Mouse (Mus musculus) neural tube, embryonic 13.5 days (tissue): ENCODE data around the gene Gm2a. TPM values are rescaled to one million over a fixed set of nuclear protein-coding genes. Genes with fewer than 3 reads are reported as not detected.

Source experiments
- ATAC-seq: fragments of 200-750 bp; cut with Nextera tagmentation; 2 replicates; pipeline ENCODE4 v1.8.0; 2017; ENCODE audit warnings: low read depth, mild to moderate bottlenecking, moderate TSS enrichment, moderate library complexity
- H3K27ac ChIP-seq: fragments of 300-500 bp; sonication (generic); replicated peaks from 2 replicates; pipeline ENCODE4 v1.5.1; 2015; ENCODE audit warnings: moderate library complexity, mild to moderate bottlenecking, inconsistent platforms
- H3K27me3 ChIP-seq: fragments of 300-500 bp; sonication (generic); 2 replicates; pipeline ENCODE4 v1.6.1; 2015; ENCODE audit warnings: mild to moderate bottlenecking, inconsistent platforms
- H3K36me3 ChIP-seq: fragments of 300-500 bp; sonication (generic); 2 replicates; pipeline ENCODE4 v1.6.1; 2015; ENCODE audit warnings: mild to moderate bottlenecking, inconsistent platforms
- H3K4me1 ChIP-seq: fragments of 300-500 bp; sonication (generic); replicated peaks from 2 replicates; pipeline ENCODE4 v1.6.1; 2015; ENCODE audit warnings: inconsistent platforms
- H3K4me2 ChIP-seq: fragments of 300-500 bp; sonication (generic); 2 replicates; pipeline ENCODE4 v1.6.1; 2015; ENCODE audit warnings: inconsistent platforms, mild to moderate bottlenecking, moderate library complexity
- H3K4me3 ChIP-seq: fragments of 300-500 bp; sonication (generic); 2 replicates; pipeline ENCODE4 v1.5.1; 2015; ENCODE audit warnings: mild to moderate bottlenecking, inconsistent platforms
- H3K9ac ChIP-seq: fragments of 300-500 bp; sonication (generic); 2 replicates; pipeline ENCODE4 v1.6.1; 2015; ENCODE audit warnings: moderate library complexity, mild to moderate bottlenecking, inconsistent platforms
- H3K9me3 ChIP-seq: fragments of 300-500 bp; sonication (generic); 2 replicates; pipeline ENCODE4 v1.6.1; 2016; ENCODE audit warnings: inconsistent platforms
- WGBS: fragments of 180-500 bp; shearing (Covaris S2); methylation state at CpG from one replicate; pipeline ENCODE4 v1.1.7; 2015; 5-methylcytosine and 5-hydroxymethylcytosine counted together
- polyA plus RNA-seq: library from polyadenylated mRNA; unstranded; fragments of >200 nt; fragmentation: Nextera tagmentation; extraction: Ambion mirVana; gene quantifications from 2 replicates; pipeline ENCODE4 v1.2.1, GENCODE M21; 2015

The Gm2a gene
- polyA plus RNA-seq, 1 experiment from 2014 or later, result 20.3 TPM

DNA sequence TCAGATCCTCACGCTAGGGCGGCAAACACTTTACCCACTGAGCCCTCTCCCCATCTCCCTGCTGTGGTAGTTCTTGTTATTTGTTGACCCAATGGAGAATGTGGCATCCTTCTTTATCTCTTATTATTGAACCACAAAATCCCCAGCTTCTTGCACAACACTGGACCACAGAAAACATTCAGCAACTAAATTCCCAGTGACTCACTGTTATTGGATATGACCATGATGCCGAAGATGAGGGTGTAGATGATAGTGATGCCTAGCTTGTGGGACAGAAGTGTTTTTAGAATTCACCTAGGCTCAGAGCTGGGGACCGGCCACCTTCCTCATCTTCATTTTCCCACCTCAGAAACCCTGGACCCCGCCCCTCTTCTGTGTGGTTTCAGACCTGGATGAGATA lies 37.0 kb downstream of the Gm2a start:
- WGBS, result 94% methylated on average over 5 of the region's 5 CpGs
- no peak for ATAC-seq
- no peak overlapping the region for H3K4me3 ChIP-seq
- no peak overlapping the region for H3K4me2 ChIP-seq
- no peaks in the 10 kb centered on the region for H3K36me3 ChIP-seq
- H3K27me3 ChIP-seq, result no peaks in the 10 kb centered on the region
- H3K4me1 ChIP-seq, result no peaks in the 10 kb centered on the region
- H3K27ac ChIP-seq, result no peak overlapping the region
- no peak overlapping the region for H3K9ac ChIP-seq
- H3K9me3 ChIP-seq, result no peaks in the 10 kb centered on the region

- no peak for ATAC-seq
- WGBS, result 75% methylated on average over 15 of the region's 15 CpGs
- no peaks in the 10 kb centered on the region for H3K4me1 ChIP-seq
- no peak overlapping the region for H3K4me3 ChIP-seq
- H3K4me2 ChIP-seq, result no peak overlapping the region
- no peaks in the 10 kb centered on the region for H3K27me3 ChIP-seq
- no peaks in the 10 kb centered on the region for H3K9me3 ChIP-seq
- H3K36me3 ChIP-seq, result no peaks in the 10 kb centered on the region
- H3K9ac ChIP-seq, result no peak overlapping the region
- H3K27ac ChIP-seq, result no peak overlapping the region
Measured at GRCm38 (mm10) chr11:55136770-55137547, 39.0 kb downstream of the Gm2a start.

- H3K27ac ChIP-seq, result no peak overlapping the region
- ATAC-seq, result no peak
- no peaks in the 10 kb centered on the region for H3K9me3 ChIP-seq
- H3K4me2 ChIP-seq, result no peak overlapping the region
- H3K27me3 ChIP-seq, result no peaks in the 10 kb centered on the region
- no peak overlapping the region for H3K4me3 ChIP-seq
- no peaks in the 10 kb centered on the region for H3K4me1 ChIP-seq
- H3K9ac ChIP-seq, result no peak overlapping the region
- no peaks in the 10 kb centered on the region for H3K36me3 ChIP-seq
Measured at GRCm38 (mm10) chr11:55137646-55138045, 39.7 kb downstream of the Gm2a start.

DNA sequence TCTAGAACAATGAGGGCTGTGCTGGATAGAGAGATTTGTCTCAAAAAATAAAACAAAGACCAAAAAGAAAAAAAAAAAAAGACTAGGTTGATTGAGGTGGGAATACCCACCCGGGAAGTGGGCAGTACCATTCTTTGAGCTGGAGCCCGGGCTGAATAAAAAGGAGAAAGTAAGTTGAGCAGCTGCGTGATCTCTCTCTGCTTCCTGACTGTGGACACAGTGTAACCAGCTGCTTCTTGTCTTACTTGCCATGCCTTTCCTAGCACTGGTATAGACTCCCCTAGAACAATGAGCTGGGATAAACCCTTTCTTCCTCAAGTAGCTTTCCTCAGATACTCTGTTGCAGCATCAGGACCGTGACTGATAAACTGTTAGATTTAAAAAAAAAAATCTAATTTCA lies 43.6 kb downstream of the Gm2a start:
- H3K9me3 ChIP-seq, result no peaks in the 10 kb centered on the region
- no peak overlapping the region for H3K4me3 ChIP-seq
- no peaks in the 10 kb centered on the region for H3K27me3 ChIP-seq
- H3K9ac ChIP-seq, result no peak overlapping the region
- no peak overlapping the region for H3K4me2 ChIP-seq
- no peak for ATAC-seq
- no peak overlapping the region for H3K27ac ChIP-seq
- no peaks in the 10 kb centered on the region for H3K36me3 ChIP-seq
- 84% methylated on average over 4 of the region's 4 CpGs for WGBS
- no peaks in the 10 kb centered on the region for H3K4me1 ChIP-seq

DNA sequence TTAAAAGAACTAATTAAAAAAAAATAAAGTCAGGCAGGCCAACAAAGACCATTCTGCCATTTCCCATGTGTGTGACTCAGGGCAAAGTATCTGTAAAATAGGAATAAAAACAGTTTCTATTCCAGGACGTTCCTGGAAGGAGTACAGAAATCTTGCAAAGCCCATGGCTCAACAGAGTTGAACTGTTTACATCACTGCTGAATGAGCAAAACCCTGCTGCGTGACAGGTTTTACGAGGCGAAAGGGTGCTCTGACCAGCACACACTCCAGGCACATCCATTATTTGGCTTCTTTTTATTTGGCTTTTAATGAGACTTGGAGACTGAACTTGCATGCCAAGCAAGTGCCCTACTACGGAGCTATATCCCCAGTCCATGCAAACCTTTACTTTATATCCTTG lies 46.1 kb downstream of the Gm2a start:
- H3K9ac ChIP-seq, result no peak overlapping the region
- WGBS, result 70% methylated on average over 5 of the region's 5 CpGs
- ATAC-seq, result no peak
- H3K27me3 ChIP-seq, result no peaks in the 10 kb centered on the region
- H3K4me1 ChIP-seq, result no peaks in the 10 kb centered on the region
- no peak overlapping the region for H3K4me2 ChIP-seq
- H3K4me3 ChIP-seq, result no peak overlapping the region
- H3K36me3 ChIP-seq, result no peaks in the 10 kb centered on the region
- H3K27ac ChIP-seq, result no peak overlapping the region
- H3K9me3 ChIP-seq, result no peaks in the 10 kb centered on the region

GRCm38 (mm10) chr11:55146855-55147254 lies 48.9 kb downstream of the Gm2a start:
- no peak overlapping the region for H3K4me2 ChIP-seq
- no peaks in the 10 kb centered on the region for H3K27me3 ChIP-seq
- no peaks in the 10 kb centered on the region for H3K9me3 ChIP-seq
- no peak overlapping the region for H3K9ac ChIP-seq
- no peak for ATAC-seq
- WGBS, result 47% methylated on average over 1 of the region's 1 CpGs
- H3K4me1 ChIP-seq, result no peaks in the 10 kb centered on the region
- H3K27ac ChIP-seq, result no peak overlapping the region
- H3K36me3 ChIP-seq, result no peaks in the 10 kb centered on the region
- H3K4me3 ChIP-seq, result no peak overlapping the region

- H3K27me3 ChIP-seq, result no peaks in the 10 kb centered on the region
- no peak overlapping the region for H3K4me2 ChIP-seq
- no peaks in the 10 kb centered on the region for H3K9me3 ChIP-seq
- ATAC-seq, result no peak
- H3K36me3 ChIP-seq, result no peaks in the 10 kb centered on the region
- WGBS, result 69% methylated on average over 6 of the region's 6 CpGs
- no peaks in the 10 kb centered on the region for H3K4me1 ChIP-seq
- H3K27ac ChIP-seq, result no peak overlapping the region
- no peak overlapping the region for H3K4me3 ChIP-seq
- H3K9ac ChIP-seq, result no peak overlapping the region
Measured at GRCm38 (mm10) chr11:55147423-55147822, 49.5 kb downstream of the Gm2a start.

DNA sequence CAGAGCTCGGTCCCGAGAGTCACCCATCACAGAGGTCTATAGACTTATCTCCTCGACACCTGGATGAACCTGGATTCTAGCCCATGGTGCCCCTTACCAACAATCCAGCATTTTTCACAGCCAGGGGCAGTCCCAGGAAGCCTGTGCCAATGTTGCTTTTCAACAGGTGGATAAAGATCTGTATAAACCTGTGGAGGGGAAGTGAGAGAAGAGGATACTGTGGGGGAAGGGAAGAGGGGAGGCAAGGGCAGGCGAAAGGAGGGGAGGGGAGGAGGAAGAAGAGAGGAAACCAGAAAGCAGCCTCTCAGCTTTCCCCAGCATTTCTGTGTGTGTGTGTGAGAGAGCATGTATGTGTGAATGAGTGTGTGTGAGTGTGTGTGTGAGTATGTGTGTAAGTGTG lies 50.5 kb downstream of the Gm2a start:
- H3K27ac ChIP-seq, result no peak overlapping the region
- no peak overlapping the region for H3K4me3 ChIP-seq
- no peaks in the 10 kb centered on the region for H3K4me1 ChIP-seq
- H3K4me2 ChIP-seq, result no peak overlapping the region
- WGBS, result 74% methylated on average over 4 of the region's 4 CpGs
- ATAC-seq, result no peak
- H3K36me3 ChIP-seq, result no peaks in the 10 kb centered on the region
- no peaks in the 10 kb centered on the region for H3K9me3 ChIP-seq
- no peak overlapping the region for H3K9ac ChIP-seq
- no peaks in the 10 kb centered on the region for H3K27me3 ChIP-seq

DNA sequence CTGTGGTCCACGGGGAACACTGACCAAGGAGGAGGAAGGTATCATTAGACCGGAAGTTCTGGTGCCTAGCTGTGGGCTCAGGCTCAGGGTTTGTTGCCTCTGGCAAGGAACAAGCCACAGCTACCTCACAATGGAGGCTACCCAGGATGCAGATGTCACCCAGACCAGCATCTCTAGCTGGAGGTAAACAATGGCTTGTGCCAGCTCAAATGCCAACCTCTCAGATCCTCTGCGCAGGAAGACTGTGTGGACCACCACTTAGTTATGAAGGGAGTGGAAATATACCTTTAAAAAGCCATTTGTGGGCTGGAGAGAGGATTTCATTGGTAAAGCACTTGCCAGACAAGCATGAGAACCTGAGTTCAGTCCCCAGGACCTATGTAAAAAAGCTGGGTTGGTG lies 53.7 kb downstream of the Gm2a start, which contains the start of gene Slc36a3:
TSS of gene Slc36a3 (minus strand) at position 101 of the 400 bp plus-strand sequence.
- Histone ChIP-seq H3K27ac (no peak within 1 kb of the TSS), H3K9ac (no peak within 1 kb of the TSS), H3K36me3 (no peaks in the 10 kb centered on the region), H3K4me2 (no peak within 1 kb of the TSS), H3K4me1 (no peaks in the 10 kb centered on the region), H3K9me3 (no peaks in the 10 kb centered on the region), H3K27me3 (no peaks in the 10 kb centered on the region), H3K4me3 (no peak within 1 kb of the TSS)
- no peak for ATAC-seq
- 81% methylated on average over 3 of the region's 3 CpGs for WGBS

DNA sequence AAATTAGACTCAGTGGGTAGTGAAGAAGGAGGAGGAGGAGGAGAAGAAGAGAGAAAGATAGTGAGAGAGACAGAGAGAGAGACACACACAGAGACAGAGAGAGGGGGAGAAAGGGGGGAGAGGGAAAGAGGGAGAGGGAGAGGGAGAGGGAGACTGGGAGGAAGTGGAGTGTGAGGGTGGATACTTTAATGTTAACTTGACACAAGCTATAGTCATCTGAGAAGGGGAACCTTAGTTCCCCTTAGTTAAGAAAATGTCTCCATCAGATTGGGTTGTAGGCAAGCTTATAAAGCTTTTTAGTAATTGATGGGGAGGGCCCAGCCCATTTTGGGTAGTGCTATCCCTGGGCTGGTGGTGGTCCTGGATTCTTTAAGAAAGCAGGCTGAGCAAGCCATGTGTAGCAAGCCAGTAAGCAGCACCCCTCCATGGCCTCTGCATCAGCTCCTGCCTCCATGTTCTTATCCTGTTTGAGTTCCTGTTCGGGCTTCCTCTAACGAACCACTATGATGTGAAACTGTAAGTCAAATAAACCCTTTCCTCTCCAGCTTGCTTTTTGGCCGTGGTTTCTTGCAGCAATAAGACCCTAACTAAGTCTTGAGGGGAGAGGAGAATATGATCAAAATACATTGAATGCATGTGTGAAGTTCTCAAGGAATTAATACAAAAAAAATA lies 56.6 kb downstream of the Gm2a start:
- Histone ChIP-seq H3K4me1 (no peaks in the 10 kb centered on the region), H3K27me3 (no peaks in the 10 kb centered on the region), H3K27ac (no peak overlapping the region), H3K9ac (no peak overlapping the region), H3K4me2 (no peak overlapping the region), H3K36me3 (no peaks in the 10 kb centered on the region), H3K4me3 (no peak overlapping the region), H3K9me3 (no peaks in the 10 kb centered on the region)
- WGBS, result 71% methylated on average over 3 of the region's 3 CpGs
- no peak for ATAC-seq

GRCm38 (mm10) chr11:55155070-55155421 lies 57.1 kb downstream of the Gm2a start:
- Histone ChIP-seq H3K9me3 (no peaks in the 10 kb centered on the region), H3K4me1 (no peaks in the 10 kb centered on the region), H3K4me3 (no peak overlapping the region), H3K27me3 (no peaks in the 10 kb centered on the region), H3K9ac (no peak overlapping the region), H3K4me2 (no peak overlapping the region), H3K36me3 (no peaks in the 10 kb centered on the region), H3K27ac (no peak overlapping the region)
- no peak for ATAC-seq
- WGBS, result 83% methylated on average over 6 of the region's 6 CpGs

- Histone ChIP-seq H3K9me3 (no peaks in the 10 kb centered on the region), H3K9ac (no peak overlapping the region), H3K27ac (no peak overlapping the region), H3K4me2 (no peak overlapping the region), H3K27me3 (no peaks in the 10 kb centered on the region), H3K4me1 (no peaks in the 10 kb centered on the region), H3K4me3 (no peak overlapping the region), H3K36me3 (no peaks in the 10 kb centered on the region)
- 55% methylated on average over 13 of the region's 13 CpGs for WGBS
- ATAC-seq, result no peak
Measured at GRCm38 (mm10) chr11:55158785-55159359, 61.0 kb downstream of the Gm2a start.
